Mouse (Mus musculus) C2C12 (cell line): ENCODE measurements around the gene Gvin1. TPM values are rescaled to one million over a fixed set of nuclear protein-coding genes. Genes with fewer than 3 reads are reported as not detected.
"Not testable (repeated sequence)": the region's sequence is repeated elsewhere in the genome, so short reads cannot be mapped to it uniquely, and the experiment has no call there.

Experiments
- H3K27me3 ChIP-seq: one replicate; pipeline ENCODE4 v1.6.1; 2011; ENCODE audit not compliant: control insufficient read depth, insufficient read depth, insufficient read length
- H3K36me3 ChIP-seq: one replicate; pipeline ENCODE4 v1.6.1; 2011; ENCODE audit not compliant: control insufficient read depth, insufficient read depth
- H3K4me3 ChIP-seq: one replicate; pipeline ENCODE4 v1.5.1; 2011; ENCODE audit warnings: mild to moderate bottlenecking, control low read depth; ENCODE audit not compliant: poor library complexity, insufficient read depth, severe bottlenecking
- H3K79me2 ChIP-seq: one replicate; pipeline ENCODE4 v1.6.1; 2011; ENCODE audit not compliant: control insufficient read depth, insufficient read depth
- H3K79me3 ChIP-seq: one replicate; pipeline ENCODE4 v1.6.1; 2011; ENCODE audit warnings: low read depth, control low read depth
- H3ac ChIP-seq: one replicate; pipeline ENCODE3; 2011; ENCODE audit warnings: low read depth; ENCODE audit not compliant: control insufficient read depth, insufficient read length
- polyA plus RNA-seq: library from polyadenylated mRNA; unstranded; fragments of >200 nt; fragmentation: generic; extraction: Trizol; gene quantifications from one replicate; pipeline ENCODE4 v1.2.1, GENCODE M21; 2012; ENCODE audit warnings: missing spikeins

The Gvin1 gene
- polyA plus RNA-seq, 1 experiment: not detected

- H3K36me3 ChIP-seq, H3K27me3 ChIP-seq, H3K4me3 ChIP-seq, H3K79me3 ChIP-seq, H3ac ChIP-seq, H3K79me2 ChIP-seq: not testable (repeated sequence)
Observed at GRCm38 (mm10) chr7:106117090-106117948, 97.8 kb downstream of the Gvin1 start.
